Mouse (Mus musculus): ENCODE data around the gene Akap13. TPM values are rescaled to one million over a fixed set of nuclear protein-coding genes. Genes with fewer than 3 reads are reported as not detected.

The Akap13 gene
- polyA plus RNA-seq, 1 experiment from 2014 or later: 43.4 TPM

DNA sequence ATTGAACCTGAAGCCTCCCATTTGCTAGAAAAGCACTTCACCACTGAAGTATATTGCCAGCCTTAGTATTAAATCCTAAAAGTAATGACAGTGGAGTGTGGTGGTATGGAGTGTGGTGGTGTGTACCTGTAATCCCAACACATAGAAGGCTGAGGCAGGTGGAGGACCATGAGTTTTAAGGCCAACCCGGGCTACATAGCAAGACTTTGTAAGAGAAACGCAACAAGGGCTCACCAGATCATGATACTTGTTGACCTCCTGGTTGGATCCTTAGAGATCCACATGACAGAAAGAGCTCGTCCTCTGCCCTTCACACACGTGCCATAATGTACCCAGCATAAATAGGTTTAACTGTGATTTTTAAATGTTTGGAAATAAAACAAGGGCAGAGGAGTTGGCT, 254.6 kb downstream of the Akap13 start:
- H3K4me2 ChIP-seq: no peak overlapping the region
- H3K27me3 ChIP-seq: no peaks in the 10 kb centered on the region
- H3K4me3 ChIP-seq: no peak overlapping the region
- ATAC-seq (replicated peaks; ENCODE audit: insufficient number of reproducible peaks, insufficient read depth, low FRiP score, low read depth): no peak
- 95% methylated on average over 4 of the region's 4 CpGs for WGBS
- H3K36me3 ChIP-seq: peaks cover 45% of the 10 kb centered on the region
- H3K27ac ChIP-seq: no peak overlapping the region
- H3K9ac ChIP-seq: no peak overlapping the region
- H3K4me1 ChIP-seq (replicated peaks): peaks cover 18% of the 10 kb centered on the region
- H3K9me3 ChIP-seq (replicated peaks): no peaks in the 10 kb centered on the region

DNA sequence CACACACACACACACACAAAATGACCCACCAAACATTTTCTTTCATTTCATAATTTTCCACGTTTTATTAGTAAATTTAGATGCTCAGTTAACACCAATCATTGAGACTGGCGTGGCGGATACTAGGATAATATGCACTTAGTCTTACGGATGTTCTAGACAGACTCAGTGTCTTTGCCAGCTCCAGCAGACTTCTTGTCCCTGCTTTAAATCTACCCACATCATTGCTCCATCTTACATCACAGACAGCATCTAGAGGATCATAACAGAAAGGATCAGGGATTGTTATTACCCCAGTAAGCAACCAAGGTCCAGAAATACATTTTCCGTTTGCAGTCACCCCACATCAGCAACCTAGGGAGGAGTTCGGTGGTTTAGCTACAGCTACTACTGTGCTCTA, 255.6 kb downstream of the Akap13 start:
- Histone ChIP-seq H3K4me2 (no peak overlapping the region), H3K36me3 (peaks cover 36% of the 10 kb centered on the region)
- 87% methylated on average over 6 of the region's 6 CpGs for WGBS

GRCm38 (mm10) chr7:75711436-75711835, 256.1 kb downstream of the Akap13 start:
- Histone ChIP-seq H3K4me1 (replicated peaks) (peaks cover 32% of the 10 kb centered on the region), H3K27ac (peak overlapping the region; percentile 54; the same call in 1 of the 2 replicates), H3K9ac (no peak overlapping the region), H3K4me2 (no peak overlapping the region), H3K4me3 (no peak overlapping the region), H3K36me3 (peaks cover 31% of the 10 kb centered on the region), H3K27me3 (no peaks in the 10 kb centered on the region), H3K9me3 (replicated peaks) (no peaks in the 10 kb centered on the region)
- ATAC-seq (replicated peaks; ENCODE audit: insufficient number of reproducible peaks, insufficient read depth, low FRiP score, low read depth): no peak
- WGBS: 62% methylated on average over 2 of the region's 2 CpGs

More for the DNA sequence above, 255.6 kb downstream of the Akap13 start:
- Histone ChIP-seq H3K4me3 (no peak overlapping the region), H3K9me3 (replicated peaks) (no peaks in the 10 kb centered on the region), H3K9ac (no peak overlapping the region), H3K27ac (no peak overlapping the region), H3K4me1 (replicated peaks) (peaks cover 27% of the 10 kb centered on the region), H3K27me3 (no peaks in the 10 kb centered on the region)
- no peak for ATAC-seq (replicated peaks; ENCODE audit: insufficient number of reproducible peaks, insufficient read depth, low FRiP score, low read depth)

GRCm38 (mm10) chr7:75712808-75713207, 257.5 kb downstream of the Akap13 start:
- peaks cover 34% of the 10 kb centered on the region for H3K4me1 ChIP-seq (replicated peaks)
- H3K27ac ChIP-seq: peak overlapping the region; percentile 54; the same call in 1 of the 2 replicates
- 39% methylated on average over 2 of the region's 2 CpGs for WGBS
- H3K27me3 ChIP-seq: no peaks in the 10 kb centered on the region
- H3K9ac ChIP-seq: no peak overlapping the region
- no peaks in the 10 kb centered on the region for H3K9me3 ChIP-seq (replicated peaks)
- H3K4me2 ChIP-seq: no peak overlapping the region
- no peak for ATAC-seq (replicated peaks; ENCODE audit: insufficient number of reproducible peaks, insufficient read depth, low FRiP score, low read depth)
- H3K36me3 ChIP-seq: peaks cover 18% of the 10 kb centered on the region
- no peak overlapping the region for H3K4me3 ChIP-seq

GRCm38 (mm10) chr7:75713959-75714358, 258.6 kb downstream of the Akap13 start:
- Histone ChIP-seq H3K4me1 (replicated peaks) (peaks cover 34% of the 10 kb centered on the region), H3K27ac (peak overlapping the region; percentile 20), H3K36me3 (peaks cover 14% of the 10 kb centered on the region; the same call in 1 of the 2 replicates), H3K9ac (no peak overlapping the region), H3K4me2 (no peak overlapping the region), H3K27me3 (no peaks in the 10 kb centered on the region), H3K4me3 (no peak overlapping the region), H3K9me3 (replicated peaks) (no peaks in the 10 kb centered on the region)
- no peak for ATAC-seq (replicated peaks; ENCODE audit: insufficient number of reproducible peaks, insufficient read depth, low FRiP score, low read depth)
- WGBS: 70% methylated on average over 5 of the region's 5 CpGs

- Histone ChIP-seq H3K27ac (peak overlapping the region; percentile 84; the same call in 1 of the 2 replicates), H3K9me3 (replicated peaks) (no peaks in the 10 kb centered on the region), H3K9ac (no peak overlapping the region), H3K36me3 (peaks cover 19% of the 10 kb centered on the region), H3K4me1 (replicated peaks) (peaks cover 34% of the 10 kb centered on the region), H3K27me3 (no peaks in the 10 kb centered on the region), H3K4me3 (no peak overlapping the region), H3K4me2 (no peak overlapping the region)
- 84% methylated on average over 4 of the region's 4 CpGs for WGBS
- ATAC-seq (replicated peaks; ENCODE audit: insufficient number of reproducible peaks, insufficient read depth, low FRiP score, low read depth): no peak
Measured at GRCm38 (mm10) chr7:75715026-75715425, 259.7 kb downstream of the Akap13 start.

- Histone ChIP-seq H3K36me3 (peaks cover 25% of the 10 kb centered on the region), H3K27me3 (no peaks in the 10 kb centered on the region), H3K4me2 (no peak overlapping the region), H3K4me3 (no peak overlapping the region), H3K4me1 (replicated peaks) (peaks cover 34% of the 10 kb centered on the region), H3K9ac (no peak overlapping the region), H3K9me3 (replicated peaks) (no peaks in the 10 kb centered on the region), H3K27ac (peak overlapping the region; percentile 84)
- 19% methylated on average over 4 of the region's 4 CpGs for WGBS
- ATAC-seq (replicated peaks; ENCODE audit: insufficient number of reproducible peaks, insufficient read depth, low FRiP score, low read depth): 0 out of 2 replicates have a peak, but pooled peaks have one; percentile 43
Measured at GRCm38 (mm10) chr7:75715939-75716338, 260.6 kb downstream of the Akap13 start.

GRCm38 (mm10) chr7:75717349-75717748, 262.0 kb downstream of the Akap13 start:
- H3K4me2 ChIP-seq: no peak overlapping the region
- H3K4me3 ChIP-seq: no peak overlapping the region
- H3K27ac ChIP-seq: no peak overlapping the region
- peaks cover 29% of the 10 kb centered on the region for H3K4me1 ChIP-seq (replicated peaks)
- no peak overlapping the region for H3K9ac ChIP-seq
- peaks cover 31% of the 10 kb centered on the region for H3K36me3 ChIP-seq
- H3K9me3 ChIP-seq (replicated peaks): no peaks in the 10 kb centered on the region
- H3K27me3 ChIP-seq: no peaks in the 10 kb centered on the region
- no peak for ATAC-seq (replicated peaks; ENCODE audit: insufficient number of reproducible peaks, insufficient read depth, low FRiP score, low read depth)

- Histone ChIP-seq H3K9me3 (replicated peaks) (no peaks in the 10 kb centered on the region), H3K27ac (no peak overlapping the region), H3K9ac (no peak overlapping the region), H3K4me2 (no peak overlapping the region), H3K4me3 (no peak overlapping the region), H3K27me3 (no peaks in the 10 kb centered on the region), H3K36me3 (peaks cover 58% of the 10 kb centered on the region), H3K4me1 (replicated peaks) (peaks cover 3% of the 10 kb centered on the region)
- WGBS: 88% methylated on average over 4 of the region's 4 CpGs
- no peak for ATAC-seq (replicated peaks; ENCODE audit: insufficient number of reproducible peaks, insufficient read depth, low FRiP score, low read depth)
Measured at GRCm38 (mm10) chr7:75721302-75721701, 266.0 kb downstream of the Akap13 start.

DNA sequence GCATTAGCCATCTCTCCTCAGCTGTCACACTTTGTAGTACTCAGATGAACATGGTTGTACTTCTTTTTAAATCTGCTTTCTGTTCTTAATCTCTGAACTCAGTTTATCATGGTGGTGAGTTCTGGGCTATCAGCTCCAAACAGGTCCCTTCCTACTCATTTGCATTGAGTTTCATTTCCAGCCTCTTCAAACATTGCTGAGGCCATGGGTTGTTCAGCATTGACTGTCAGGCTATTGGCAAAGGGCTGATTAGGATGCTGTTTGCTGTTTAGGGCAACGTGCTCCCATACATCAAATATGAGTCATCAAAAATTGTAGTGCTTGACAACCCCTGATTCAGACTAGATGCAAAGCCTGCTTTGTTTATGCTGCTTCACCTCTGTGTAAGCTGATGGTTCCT, 268.7 kb downstream of the Akap13 start:
- Histone ChIP-seq H3K4me1 (replicated peaks) (no peaks in the 10 kb centered on the region), H3K27ac (no peak overlapping the region), H3K36me3 (peaks cover 77% of the 10 kb centered on the region), H3K9me3 (replicated peaks) (no peaks in the 10 kb centered on the region), H3K4me2 (no peak overlapping the region), H3K27me3 (no peaks in the 10 kb centered on the region), H3K9ac (no peak overlapping the region), H3K4me3 (no peak overlapping the region)
- ATAC-seq (replicated peaks; ENCODE audit: insufficient number of reproducible peaks, insufficient read depth, low FRiP score, low read depth): no peak
- 96% methylated on average over 1 of the region's 1 CpGs for WGBS

DNA sequence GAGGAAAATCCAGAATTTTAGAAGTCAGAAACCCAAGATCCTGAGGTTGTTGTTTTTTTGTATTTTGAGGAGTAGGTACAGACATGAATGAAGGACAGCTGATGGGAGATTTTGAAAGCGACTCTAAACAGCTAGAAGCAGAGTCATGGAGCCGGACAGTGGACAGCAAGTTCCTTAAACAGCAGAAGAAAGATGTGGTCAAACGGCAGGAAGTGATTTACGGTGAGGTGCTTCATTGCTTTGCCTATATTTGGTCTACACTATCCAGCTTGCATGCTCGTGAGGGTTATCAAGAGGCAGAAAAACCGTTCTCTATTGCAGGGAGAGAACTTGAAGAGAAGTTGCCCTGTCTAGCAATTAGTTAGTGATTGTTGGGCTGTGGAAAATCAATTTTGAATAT, 270.6 kb downstream of the Akap13 start:
- no peak overlapping the region for H3K27ac ChIP-seq
- H3K4me1 ChIP-seq (replicated peaks): peaks cover under 1% of the 10 kb centered on the region; the same call in 1 of the 2 replicates
- H3K9me3 ChIP-seq (replicated peaks): no peaks in the 10 kb centered on the region
- H3K4me2 ChIP-seq: no peak overlapping the region
- H3K27me3 ChIP-seq: no peaks in the 10 kb centered on the region
- no peak overlapping the region for H3K9ac ChIP-seq
- ATAC-seq (replicated peaks; ENCODE audit: insufficient number of reproducible peaks, insufficient read depth, low FRiP score, low read depth): no peak
- WGBS: 78% methylated on average over 6 of the region's 6 CpGs
- peaks cover 77% of the 10 kb centered on the region for H3K36me3 ChIP-seq
- H3K4me3 ChIP-seq: no peak overlapping the region

DNA sequence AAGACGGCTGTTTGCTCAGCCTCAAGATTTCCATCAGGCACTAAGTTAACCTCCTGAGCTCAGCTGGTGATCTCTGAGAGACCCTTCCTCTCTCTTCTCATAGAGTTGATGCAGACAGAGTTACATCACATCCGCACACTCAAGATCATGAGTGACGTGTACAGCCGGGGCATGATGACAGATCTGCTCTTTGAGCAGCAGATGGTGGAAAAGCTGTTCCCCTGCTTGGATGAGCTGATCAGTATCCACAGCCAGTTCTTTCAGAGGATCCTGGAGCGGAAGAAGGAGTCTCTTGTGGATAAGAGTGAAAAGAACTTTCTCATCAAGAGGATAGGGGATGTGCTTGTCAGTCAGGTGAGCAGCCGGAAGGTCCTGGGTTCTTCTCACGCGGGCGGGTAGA, 271.5 kb downstream of the Akap13 start:
- no peak overlapping the region for H3K4me2 ChIP-seq
- H3K27me3 ChIP-seq: no peaks in the 10 kb centered on the region
- ATAC-seq (replicated peaks; ENCODE audit: insufficient number of reproducible peaks, insufficient read depth, low FRiP score, low read depth): no peak
- H3K4me3 ChIP-seq: no peak overlapping the region
- H3K4me1 ChIP-seq (replicated peaks): peaks cover 5% of the 10 kb centered on the region; the same call in 1 of the 2 replicates
- no peak overlapping the region for H3K9ac ChIP-seq
- H3K36me3 ChIP-seq: peaks cover 80% of the 10 kb centered on the region
- WGBS: 87% methylated on average over 9 of the region's 9 CpGs
- H3K27ac ChIP-seq: no peak overlapping the region
- H3K9me3 ChIP-seq (replicated peaks): no peaks in the 10 kb centered on the region
